Mouse (Mus musculus) heart, postnatal 0 days (tissue): ENCODE results near the gene Cdkn1b.

Source experiments
- CTCF ChIP-seq: IDR thresholded peaks from 2 replicates; pipeline ENCODE4 v1.5.1; 2016; ENCODE audit warnings: antibody characterized with exemption, control low read depth, low read depth
- EP300 ChIP-seq: IDR thresholded peaks from 2 replicates; pipeline ENCODE4 v1.6.1; 2016; ENCODE audit warnings: antibody characterized with exemption, low read depth

DNA sequence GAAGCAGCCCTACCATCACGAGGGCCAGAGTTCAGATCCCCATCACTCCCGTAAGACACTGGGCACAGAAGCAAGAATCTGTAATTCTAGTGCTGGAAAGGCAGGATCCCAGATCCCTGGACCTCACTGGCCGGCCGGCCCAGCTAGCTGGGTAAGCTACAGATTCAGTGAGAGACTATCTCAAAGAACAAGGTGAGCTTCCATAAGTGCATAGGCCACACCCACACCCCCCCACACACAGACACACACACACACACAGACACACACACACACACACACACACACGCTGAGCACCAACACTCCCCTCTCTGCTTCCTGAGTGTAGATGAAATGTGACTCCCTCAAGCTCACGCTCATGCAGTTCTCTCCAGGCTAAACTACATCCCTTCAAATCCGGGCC lies 29.8 kb upstream of the Cdkn1b start:
- TF ChIP-seq CTCF (no peak), EP300 (no peak)
